Mouse (Mus musculus) thymus, adult 2 months (tissue): ENCODE data around the gene Gm29427.

Experiments
- CTCF ChIP-seq: fragments of 200-500 bp; IDR thresholded peaks from 2 replicates; pipeline ENCODE4 v1.5.1; 2012; ENCODE audit warnings: mild to moderate bottlenecking, control low read depth, low read length, moderate library complexity, borderline replicate concordance; ENCODE audit not compliant: control insufficient read depth, poor library complexity, insufficient read depth; ENCODE audit errors: extremely low read depth
- POLR2A ChIP-seq: fragments of 200-500 bp; IDR thresholded peaks from 2 replicates; pipeline ENCODE4 v1.6.1; 2012; ENCODE audit warnings: mild to moderate bottlenecking, low read length, control low read depth, moderate library complexity; ENCODE audit not compliant: control insufficient read depth, poor library complexity, insufficient read depth; ENCODE audit errors: extremely low read depth

GRCm38 (mm10) chr1:130703613-130704012 lies 12.0 kb downstream of the Gm29427 start:
- TF ChIP-seq CTCF (no peak), POLR2A (no peak)
